Mouse (Mus musculus) MEL (cell line): ENCODE data around the gene Ddx43. TPM values are rescaled to one million over a fixed set of nuclear protein-coding genes. Genes with fewer than 3 reads are reported as not detected.

ENCODE experiments used
- polyA plus RNA-seq, 2 experiments: library from polyadenylated mRNA; stranded (reverse) in 1 of 2; unstranded in 1 of 2; fragments of >175 nt in 1 of 2; fragments of >200 nt in 1 of 2; gene quantifications; 2 replicates each; pipeline versions ENCODE4 v1.2.1 to v1.2.4; 2012; ENCODE audit warnings: low replicate concordance in 2 of 2, low read depth in 1 of 2; ENCODE audit not compliant: insufficient read length in 2 of 2, insufficient read depth in 1 of 2, missing spikeins in 1 of 2
- total RNA-seq: library from RNA; depleted of rRNA; stranded (reverse); fragments of 300-350 nt; gene quantifications from 2 replicates; pipeline ENCODE4 v1.2.3, GENCODE M21; 2012; rRNA removed

The Ddx43 gene
- total and polyA plus RNA-seq, 3 experiments: 5.5 to 7.2 TPM; not detected in 1

Other genes starting within 250 kb of the Ddx43 start
- gene Gsta4, start 213.0 kb upstream of the Ddx43 start, total RNA-seq: 5.0 and 6.4 TPM in 2 replicates
- 1 to 10 TPM in 1 of 2 experiments, not detected in 1; 9.8 TPM for gene Gsta4, start 213.0 kb upstream of the Ddx43 start, polyA plus RNA-seq
- gene Gsta1, start 165.1 kb upstream of the Ddx43 start, total RNA-seq: not detected in 2 replicates
- not detected for gene Gsta1, start 165.1 kb upstream of the Ddx43 start, polyA plus RNA-seq
- gene Gm3776, start 138.6 kb upstream of the Ddx43 start, total RNA-seq: not detected in 2 replicates
- not detected for gene Gm3776, start 138.6 kb upstream of the Ddx43 start, polyA plus RNA-seq
- gene Gm10639, start 105.9 kb upstream of the Ddx43 start, total RNA-seq: not detected in 2 replicates
- not detected for gene Gm10639, start 105.9 kb upstream of the Ddx43 start, polyA plus RNA-seq
- gene Omt2a, start 81.0 kb upstream of the Ddx43 start, total RNA-seq: not detected in 2 replicates
- gene Omt2a, start 81.0 kb upstream of the Ddx43 start, polyA plus RNA-seq: not detected
- gene Omt2b, start 68.2 kb upstream of the Ddx43 start, total RNA-seq: not detected in 2 replicates
- gene Omt2b, start 68.2 kb upstream of the Ddx43 start, polyA plus RNA-seq: not detected
- not detected in 2 replicates for gene Gsta2, start 40.0 kb upstream of the Ddx43 start, total RNA-seq
- gene Gsta2, start 40.0 kb upstream of the Ddx43 start, polyA plus RNA-seq: not detected
- not detected in 2 replicates for gene Dppa5a, start 27.6 kb upstream of the Ddx43 start, total RNA-seq
- gene Dppa5a, start 27.6 kb upstream of the Ddx43 start, polyA plus RNA-seq: under 1 TPM in 1 of 2 experiments, not detected in 1; 0.19 TPM
- gene Ooep, start 17.1 kb upstream of the Ddx43 start, total RNA-seq: not detected in 2 replicates
- gene Ooep, start 17.1 kb upstream of the Ddx43 start, polyA plus RNA-seq: not detected
- 12.9 and 19.0 TPM in 2 replicates for gene Cgas, start 47.5 kb downstream of the Ddx43 start, total RNA-seq
- 10 to 100 TPM in 1 of 2 experiments, not detected in 1; 20.9 TPM for gene Cgas, start 47.5 kb downstream of the Ddx43 start, polyA plus RNA-seq
- gene Mto1, start 52.4 kb downstream of the Ddx43 start, total RNA-seq: 28.7 and 32.3 TPM in 2 replicates
- 10 to 100 TPM in 1 of 2 experiments, not detected in 1; 27.7 TPM for gene Mto1, start 52.4 kb downstream of the Ddx43 start, polyA plus RNA-seq
- gene Gm17324, start 53.0 kb downstream of the Ddx43 start, total RNA-seq: 1.0 and 1.8 TPM in 2 replicates
- under 1 TPM in 1 of 2 experiments, not detected in 1; 0.36 TPM for gene Gm17324, start 53.0 kb downstream of the Ddx43 start, polyA plus RNA-seq
- gene Eef1a1, start 93.4 kb downstream of the Ddx43 start, total RNA-seq: 11,891 and 13,182 TPM in 2 replicates
- gene Eef1a1, start 93.4 kb downstream of the Ddx43 start, polyA plus RNA-seq: over 10,000 TPM; 11,701 to 60,504 TPM
- gene Slc17a5, start 192.3 kb downstream of the Ddx43 start, total RNA-seq: 3.1 and 3.5 TPM in 2 replicates
- 1 to 10 TPM in 1 of 2 experiments, not detected in 1; 4.1 TPM for gene Slc17a5, start 192.3 kb downstream of the Ddx43 start, polyA plus RNA-seq
- gene Cd109, start 219.8 kb downstream of the Ddx43 start, total RNA-seq: not detected in 2 replicates
- gene Cd109, start 219.8 kb downstream of the Ddx43 start, polyA plus RNA-seq: not detected